Mouse (Mus musculus): Measurements from ENCODE around the gene Myl12a.

GRCm38 (mm10) chr17:70965281-70965680 lies 37.4 kb downstream of the Myl12a start:
- no peak for TF ChIP-seq CTCF (IDR thresholded peaks at IDR 0.05; ENCODE audit: borderline replicate concordance, insufficient read depth, low read depth, low read length)
- no peak for TF ChIP-seq POLR2A (IDR thresholded peaks at IDR 0.05; ENCODE audit: borderline replicate concordance, insufficient read depth, low read length)
